Mouse (Mus musculus) cerebellum, adult 2 months (tissue): ENCODE measurements around the gene Zfp827.

Experiments
- CTCF ChIP-seq: fragments of 200-500 bp; IDR thresholded peaks from 2 replicates; pipeline ENCODE4 v1.5.1; 2011; ENCODE audit warnings: low read depth, mild to moderate bottlenecking, control low read depth, low read length, moderate library complexity, borderline replicate concordance; ENCODE audit not compliant: insufficient read depth
- POLR2A ChIP-seq: fragments of 200-500 bp; IDR thresholded peaks from 2 replicates; pipeline ENCODE4 v1.6.1; 2011; ENCODE audit warnings: low read length, control low read depth, borderline replicate concordance; ENCODE audit not compliant: insufficient read depth

- no peak for TF ChIP-seq CTCF
- TF ChIP-seq POLR2A = no peak
These were observed 75.1 kb downstream of the Zfp827 start for GRCm38 (mm10) chr8:79103185-79103878.
